Mouse (Mus musculus) CH12.LX (cell line): ENCODE measurements at regions not wholly inside any gene's neighbourhood (a gene's known extent, or its start where the extent isn't known, plus 50 kb on each side); places are given as distances from the start of the nearest gene placed in this dataset.

Experiments used
- CHD2 ChIP-seq: IDR thresholded peaks from 2 replicates; pipeline ENCODE4 v1.6.1; 2011; ENCODE audit warnings: low read length, improper control_type of control experiment
- CTCF ChIP-seq, 2 experiments: IDR thresholded peaks in 1 of 2; conservative IDR thresholded peaks in 1 of 2; 2 replicates each; pipeline ENCODE4 v1.5.1; 2011 to 2012; ENCODE audit warnings: low read depth in 2 of 2, low read length in 2 of 2, improper control_type of control experiment in 1 of 2, inconsistent platforms in 1 of 2, mild to moderate bottlenecking in 1 of 2, moderate library complexity in 1 of 2
- RAD21 ChIP-seq: IDR thresholded peaks from 2 replicates; pipeline ENCODE4 v1.6.1; 2011; ENCODE audit warnings: low read depth, mild to moderate bottlenecking, low read length, improper control_type of control experiment, moderate library complexity
- USF2 ChIP-seq: conservative IDR thresholded peaks from 2 replicates; pipeline ENCODE4 v1.6.1; 2011; ENCODE audit warnings: low read depth, low read length, improper control_type of control experiment

DNA sequence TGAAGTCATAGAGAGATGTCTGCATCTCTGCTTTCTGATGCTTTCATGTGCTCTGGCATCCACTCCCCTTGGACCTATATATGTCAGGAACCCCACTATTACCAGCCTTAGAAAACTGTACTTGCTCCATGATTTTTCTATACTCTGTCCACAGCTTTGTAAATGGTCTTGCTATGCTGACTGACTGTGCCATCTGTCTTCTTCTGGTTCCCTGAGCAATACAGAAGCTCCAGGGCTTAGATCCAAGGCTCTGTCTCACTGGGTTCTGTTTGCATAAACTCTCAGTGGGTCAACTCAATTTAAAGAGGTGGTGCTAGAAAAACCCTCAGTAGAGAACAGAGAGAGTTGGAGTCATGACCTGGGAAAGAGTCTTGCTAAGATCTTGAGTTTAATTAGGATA lies 71.9 kb upstream of the Dab1 start:
- TF ChIP-seq USF2 (no peak), CTCF (conservative IDR thresholded peaks at IDR 0.05 in 1 of 2, IDR thresholded peaks at IDR 0.05 in 1 of 2; ENCODE audit: low read depth in 2 of 2, low read length in 2 of 2) (no peak), CHD2 (no peak), RAD21 (no peak)
